Mouse (Mus musculus) liver, adult 2 months (tissue): ENCODE measurements around the gene Slitrk3. TPM values are rescaled to one million over a fixed set of nuclear protein-coding genes. Genes with fewer than 3 reads are reported as not detected.
"Not testable (repeated sequence)": the region's sequence is repeated elsewhere in the genome, so short reads cannot be mapped to it uniquely, and the experiment has no call there.

Experiments used
- DNase-seq: peaks from one replicate; pipeline ENCODE4 v3.0.0-alpha.2; 2011; ENCODE audit warnings: low read depth, low spot score; ENCODE audit errors: extremely low read depth
- H3K27ac ChIP-seq: fragments of 200-500 bp; replicated peaks from 2 replicates; pipeline ENCODE4 v1.5.1; 2012; ENCODE audit warnings: low read depth, mild to moderate bottlenecking, control low read depth, inconsistent platforms, low read length; ENCODE audit not compliant: insufficient read depth
- H3K27me3 ChIP-seq: fragments of 200-500 bp; 2 replicates; pipeline ENCODE4 v1.6.1; 2012; ENCODE audit warnings: mild to moderate bottlenecking, moderate library complexity, low read length, inconsistent platforms; ENCODE audit not compliant: control insufficient read depth, insufficient read depth
- H3K36me3 ChIP-seq: fragments of 200-500 bp; 2 replicates; pipeline ENCODE4 v1.6.1; 2012; ENCODE audit warnings: low read length, inconsistent platforms; ENCODE audit not compliant: control insufficient read depth, insufficient read depth
- H3K4me1 ChIP-seq: fragments of 200-500 bp; 2 replicates; pipeline ENCODE4 v1.6.1; 2011; ENCODE audit warnings: low read length; ENCODE audit not compliant: control insufficient read depth, insufficient read depth
- H3K4me3 ChIP-seq: fragments of 200-500 bp; 2 replicates; pipeline ENCODE4 v1.5.1; 2011; ENCODE audit warnings: low read depth, mild to moderate bottlenecking, control low read depth, low read length, moderate library complexity; ENCODE audit not compliant: insufficient read depth
- H3K79me2 ChIP-seq: fragments of 200-500 bp; 2 replicates; pipeline ENCODE4 v1.6.1; 2012; ENCODE audit warnings: inconsistent platforms, mild to moderate bottlenecking, low read length, moderate library complexity; ENCODE audit not compliant: control insufficient read depth, insufficient read depth
- H3K9ac ChIP-seq: fragments of 200-500 bp; 2 replicates; pipeline ENCODE4 v1.6.1; 2012; ENCODE audit warnings: low read depth, mild to moderate bottlenecking, control low read depth, inconsistent platforms, low read length
- CTCF ChIP-seq: fragments of 200-500 bp; IDR thresholded peaks from 2 replicates; pipeline ENCODE4 v1.5.1; 2011; ENCODE audit warnings: low read depth, low read length, control low read depth
- POLR2A ChIP-seq: fragments of 200-500 bp; IDR thresholded peaks from 2 replicates; pipeline ENCODE4 v1.6.1; 2011; ENCODE audit warnings: low read length, control low read depth; ENCODE audit not compliant: insufficient read depth; ENCODE audit errors: extremely low read depth
- WGBS: fragments of 180-500 bp; shearing (Covaris S2); methylation state at CpG from one replicate; pipeline ENCODE4 v1.1.7; 2018; 5-methylcytosine and 5-hydroxymethylcytosine counted together
- polyA plus RNA-seq: library from polyadenylated mRNA; depleted of rRNA; stranded (reverse); fragments of >200 nt; gene quantifications from 2 replicates; pipeline ENCODE4 v1.2.3, GENCODE M21; 2012; rRNA removed
- total RNA-seq: library from RNA; depleted of rRNA; stranded (reverse); fragments of >200 nt; gene quantifications from 2 replicates; pipeline ENCODE4 v1.2.3, GENCODE M21; 2014; rRNA removed

Gene Slitrk3
- total RNA-seq = not detected in 2 replicates
- not detected in 2 replicates for polyA plus RNA-seq

DNA sequence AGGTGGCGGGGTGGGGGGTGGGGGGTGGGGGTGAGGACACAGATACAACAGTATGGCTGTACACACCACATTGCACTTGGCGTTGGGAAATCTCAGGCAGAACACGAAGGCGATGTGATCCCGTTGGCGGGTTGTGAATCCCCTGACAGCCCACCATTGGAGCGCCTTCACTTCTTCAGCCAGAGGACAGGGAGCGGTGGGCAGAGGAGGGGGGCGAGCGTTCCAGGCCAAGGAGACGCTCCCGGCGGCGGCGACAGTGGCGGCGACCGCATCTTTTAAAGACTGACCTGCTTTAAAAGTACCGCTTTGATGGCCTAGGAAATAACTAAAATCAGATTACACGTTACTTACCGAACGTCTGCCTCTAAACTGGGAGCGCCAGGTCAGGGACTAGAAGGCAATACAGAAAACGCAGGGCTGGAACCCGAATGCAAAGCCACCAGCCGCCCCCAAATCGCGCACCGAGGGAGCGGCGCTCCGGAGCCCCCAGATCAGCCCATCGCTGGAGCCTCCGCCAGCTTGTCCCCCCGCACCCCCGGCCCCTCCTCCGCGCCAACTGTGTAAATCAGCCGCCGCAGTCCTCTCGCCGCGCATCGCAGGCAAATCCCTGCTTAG is at the start of gene Slitrk3:
Slitrk3 (minus strand) TSS at position 607 of the 615 bp plus-strand sequence.
- Histone ChIP-seq H3K79me2 (no peaks in the 10 kb centered on the region), H3K4me3 (no peak within 1 kb of the TSS), H3K36me3 (no peaks in the 10 kb centered on the region), H3K27me3 (peaks cover 18% of the 10 kb centered on the region), H3K27ac (no peak within 1 kb of the TSS), H3K4me1 (peaks cover 3% of the 10 kb centered on the region; the same call in 1 of the 2 replicates), H3K9ac (no peak within 1 kb of the TSS)
- DNase-seq = no peak
- TF ChIP-seq POLR2A = no peak
- no peak for TF ChIP-seq CTCF
- 2% methylated on average over 44 of the region's 44 CpGs for WGBS

DNA sequence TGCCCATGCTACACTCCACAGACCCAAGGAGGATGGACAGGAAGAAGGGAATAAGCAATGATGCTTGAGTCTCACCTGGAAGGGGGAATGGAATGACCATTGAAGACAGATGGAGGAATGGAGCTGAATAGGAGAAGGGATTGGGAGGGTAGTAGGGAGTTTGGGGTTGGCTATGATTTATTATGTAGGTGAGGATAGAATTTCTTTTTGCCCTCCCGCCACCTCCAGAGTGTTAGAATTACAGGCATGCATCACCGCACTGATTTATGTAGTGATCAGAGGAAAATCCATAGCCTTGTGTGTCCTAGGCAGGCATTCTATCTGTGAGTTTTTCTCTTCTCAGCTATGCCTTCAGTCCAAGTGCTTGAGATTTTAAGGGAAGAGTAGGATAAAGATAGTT is 36.8 kb upstream of the Slitrk3 start:
- not testable (repeated sequence) for H3K27me3 ChIP-seq, H3K27ac ChIP-seq, DNase-seq, H3K79me2 ChIP-seq, H3K4me3 ChIP-seq, H3K9ac ChIP-seq, H3K36me3 ChIP-seq, H3K4me1 ChIP-seq
- 98% methylated on average over 2 of the region's 2 CpGs for WGBS

DNA sequence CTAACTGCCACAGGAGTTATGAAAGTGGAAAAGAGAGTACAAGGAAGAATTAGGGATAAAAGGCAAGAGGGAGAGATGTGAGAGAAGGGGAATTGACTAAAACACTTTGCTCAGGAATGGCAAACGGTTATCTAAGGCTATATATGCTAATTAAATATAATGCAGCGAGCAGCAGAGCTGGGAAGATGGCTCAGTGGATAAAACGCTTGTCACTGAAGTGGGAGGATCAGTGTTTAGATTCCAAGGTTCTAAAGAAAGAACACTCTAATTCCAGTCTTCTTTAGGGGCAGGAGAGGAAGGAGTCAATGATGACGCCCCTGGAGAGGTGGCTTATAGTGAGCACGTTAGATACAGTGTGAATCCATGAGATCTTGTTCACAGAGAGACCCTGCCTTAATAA is 27.0 kb upstream of the Slitrk3 start:
- H3K27me3 ChIP-seq = no peaks in the 10 kb centered on the region
- 58% methylated on average over 5 of the region's 5 CpGs for WGBS

DNA sequence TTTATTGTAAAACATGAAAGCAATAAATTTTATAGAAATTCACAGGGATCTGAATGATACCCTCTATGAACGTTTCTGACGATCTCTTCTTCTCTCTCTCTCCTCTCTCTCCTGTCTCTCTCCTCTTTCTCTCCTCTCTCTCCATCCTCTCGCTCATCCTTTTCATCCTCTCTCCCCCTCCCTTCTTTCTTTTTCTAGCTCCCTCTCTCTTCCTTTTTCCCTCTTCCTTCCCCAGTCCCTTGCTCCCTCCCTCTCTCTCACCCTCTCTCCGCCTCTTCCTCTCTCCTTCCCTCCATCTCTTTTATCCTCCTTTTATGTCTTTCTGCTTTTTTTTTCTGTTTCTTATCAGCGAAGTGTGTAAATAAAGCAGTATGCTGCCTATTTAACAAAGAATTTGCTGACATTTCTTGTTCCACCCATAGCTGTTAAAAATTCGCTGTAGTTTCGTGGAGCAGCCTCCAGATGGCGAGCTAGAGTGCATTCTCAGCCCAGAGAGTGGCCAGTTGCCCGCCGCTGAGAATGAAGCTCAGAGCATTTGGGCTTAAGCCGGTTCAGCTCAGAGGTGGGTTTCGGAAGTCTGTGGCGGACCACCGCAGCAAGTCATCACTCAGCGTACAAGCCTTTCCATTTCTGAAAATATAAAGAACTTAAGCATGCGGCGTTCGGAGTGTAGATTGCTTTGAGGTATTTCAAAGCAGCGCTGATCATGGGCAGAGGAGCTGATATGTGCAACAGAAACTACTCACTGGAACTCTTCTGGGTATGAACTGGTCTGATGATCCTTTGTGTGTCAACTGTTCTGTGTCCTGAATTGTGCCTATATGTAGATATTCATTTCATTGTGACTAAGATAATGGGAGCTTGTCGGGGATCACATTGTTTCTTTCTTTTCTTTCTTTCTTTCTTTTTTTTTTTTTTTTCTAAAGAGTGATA is 8.5 kb upstream of the Slitrk3 start:
- no peaks in the 10 kb centered on the region for H3K36me3 ChIP-seq
- H3K79me2 ChIP-seq = no peaks in the 10 kb centered on the region
- no peak overlapping the region for H3K27ac ChIP-seq
- H3K4me3 ChIP-seq = no peak overlapping the region
- TF ChIP-seq CTCF = peak; percentile 82
- TF ChIP-seq POLR2A = no peak
- H3K4me1 ChIP-seq = no peaks in the 10 kb centered on the region
- WGBS = 12% methylated on average over 20 of the region's 20 CpGs
- H3K27me3 ChIP-seq = no peaks in the 10 kb centered on the region
- peak; percentile 20 for DNase-seq
- H3K9ac ChIP-seq = no peak overlapping the region

More for the DNA sequence above, 27.0 kb upstream of the Slitrk3 start:
- Histone ChIP-seq H3K4me3 (no peak overlapping the region), H3K36me3 (no peaks in the 10 kb centered on the region), H3K4me1 (no peaks in the 10 kb centered on the region), H3K9ac (no peak overlapping the region), H3K27ac (no peak overlapping the region), H3K79me2 (no peaks in the 10 kb centered on the region)
- TF ChIP-seq CTCF (no peak), POLR2A (no peak)
- DNase-seq = no peak

DNA sequence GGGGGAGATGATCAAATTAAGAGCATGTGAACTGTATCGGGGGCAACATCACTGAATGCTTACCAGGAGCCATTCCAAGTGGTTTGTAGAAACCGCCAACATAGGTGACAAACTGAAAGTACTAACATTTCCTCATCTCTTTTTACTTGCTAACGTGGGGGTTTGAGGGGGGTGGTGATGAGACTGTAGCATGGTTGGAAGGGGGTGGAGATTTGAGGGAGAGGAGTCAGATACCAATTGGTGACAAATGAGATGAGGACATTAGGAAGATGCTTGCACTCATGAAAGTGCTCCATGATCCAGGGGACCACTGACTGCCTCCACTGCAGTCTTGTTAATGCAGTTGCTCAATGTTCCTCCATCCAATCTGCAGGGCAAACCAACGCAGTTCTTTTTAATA is 587 bp upstream of the Slitrk3 start:
- Histone ChIP-seq H3K9ac (no peak overlapping the region), H3K27ac (no peak overlapping the region), H3K27me3 (peaks cover 18% of the 10 kb centered on the region), H3K36me3 (no peaks in the 10 kb centered on the region), H3K4me3 (no peak overlapping the region), H3K4me1 (peaks cover 3% of the 10 kb centered on the region; the same call in 1 of the 2 replicates), H3K79me2 (no peaks in the 10 kb centered on the region)
- WGBS = 14% methylated on average over 4 of the region's 4 CpGs
- no peak for TF ChIP-seq CTCF
- no peak for TF ChIP-seq POLR2A
- no peak for DNase-seq
